In the genomic region with DNA sequence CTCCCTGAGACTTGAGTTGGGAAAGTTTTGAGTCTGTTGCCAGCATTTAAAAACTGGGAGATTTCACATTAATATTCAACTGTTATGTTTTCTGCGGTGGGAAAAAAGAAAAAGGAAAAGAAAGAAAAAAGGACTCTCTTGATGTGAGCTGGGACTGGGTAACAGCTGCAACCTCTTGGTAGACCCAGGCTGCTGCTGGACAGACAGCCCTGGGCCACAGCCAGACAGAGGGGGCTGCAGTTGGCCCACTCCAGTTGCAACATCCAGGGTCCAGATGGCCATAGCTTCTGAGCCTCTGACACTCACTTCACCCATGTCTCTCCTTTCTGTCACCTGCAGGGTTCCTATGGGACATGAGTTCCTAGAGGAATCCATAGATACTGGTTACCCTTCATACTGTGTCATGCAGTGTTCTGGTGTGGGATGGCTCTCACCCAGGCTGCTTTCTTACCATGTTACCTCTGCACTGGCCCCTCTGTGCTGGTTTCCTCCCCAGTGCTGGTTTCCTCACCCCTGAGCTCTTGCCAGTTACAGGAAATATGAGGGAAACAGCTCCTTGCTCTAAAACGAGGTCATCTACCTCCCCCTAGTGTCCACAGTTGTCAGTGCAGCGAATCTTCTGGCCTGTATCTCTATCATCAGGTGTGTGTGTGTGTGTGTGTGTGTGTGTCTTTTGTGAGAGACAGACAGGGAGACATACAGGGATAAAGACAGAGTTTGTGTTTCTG, we compare ENCODE assay signal across 8 mouse cellular contexts. TPM values are rescaled to one million over a fixed set of nuclear protein-coding genes. Genes with fewer than 3 reads are reported as not detected.
DNase-seq lines count a peak whose midpoint lies in the region; ATAC-seq and TF ChIP-seq lines count a peak whose summit lies in the region.

No protein-coding gene starts in this region.

- H3K9me3 ChIP-seq in ES-Bruce4 (replicated peaks; ENCODE audit: control insufficient read depth, insufficient read depth, low read length, poor library complexity, severe bottlenecking) = no peaks in the 10 kb centered on the region
- H3K9me3 ChIP-seq in forebrain, embryonic 14.5 days (replicated peaks; ENCODE audit: control insufficient read depth, low read length) = no peaks in the 10 kb centered on the region
- no peaks in the 10 kb centered on the region for H3K9me3 ChIP-seq in liver, postnatal 0 days (ENCODE audit: low read length)
- H3K9me3 ChIP-seq in neural tube, embryonic 14.5 days (ENCODE audit: control insufficient read depth, low read length) = no peaks in the 10 kb centered on the region

- intact Hi-C loops in heart, postnatal 25 days (cut with DNase I) = loop anchor here (1.0 to 10.0 kb wide), 4 partner anchors 50 to 404 kb away; no protein-coding TSS in a partner anchor

- 14% methylated on average over 3 of the region's 3 CpGs for WGBS in forebrain, embryonic 14.5 days
- 20% methylated on average over 3 of the region's 3 CpGs for WGBS in liver, postnatal 0 days (ENCODE audit: insufficient replicate concordance)
- 26% methylated on average over 3 of the region's 3 CpGs for WGBS in neural tube, embryonic 14.5 days

- TF ChIP-seq EP300 in ES-Bruce4 (IDR thresholded peaks at IDR 0.05; ENCODE audit: insufficient read depth, low read depth, low read length) = no peak
- TF ChIP-seq EP300 in liver, postnatal 0 days (IDR thresholded peaks at IDR 0.05; ENCODE audit: low read depth) = no peak

- TF ChIP-seq CTCF in ES-Bruce4 (IDR thresholded peaks at IDR 0.05; ENCODE audit: low read depth, low read length) = peak; percentile 38
- TF ChIP-seq CTCF in liver, postnatal 0 days (IDR thresholded peaks at IDR 0.05; ENCODE audit: low read depth) = peak; percentile 98

- peak; percentile 31; the same call in 1 of the 2 replicates for ATAC-seq in forebrain, embryonic 14.5 days
- ATAC-seq in liver, postnatal 0 days = peak; percentile 69
- ATAC-seq in neural tube, embryonic 14.5 days (ENCODE audit: low read depth) = peak; percentile 26; the same call in 1 of the 2 replicates

- no peak overlapping the region for H3K27ac ChIP-seq in ES-Bruce4 (ENCODE audit: insufficient read depth, low read length)
- H3K27ac ChIP-seq in forebrain, embryonic 14.5 days (ENCODE audit: low read depth, low read length) = no peak overlapping the region
- no peak overlapping the region for H3K27ac ChIP-seq in liver, postnatal 0 days (ENCODE audit: low read depth)
- H3K27ac ChIP-seq in neural tube, embryonic 14.5 days (ENCODE audit: low read depth, low read length) = no peak overlapping the region

- no peaks in the 10 kb centered on the region for H3K27me3 ChIP-seq in ES-Bruce4 (ENCODE audit: control insufficient read depth, insufficient read depth, low read length, poor library complexity, severe bottlenecking)
- no peaks in the 10 kb centered on the region for H3K27me3 ChIP-seq in forebrain, embryonic 14.5 days (replicated peaks; ENCODE audit: control insufficient read depth, insufficient read depth, low read length)
- no peaks in the 10 kb centered on the region for H3K27me3 ChIP-seq in liver, postnatal 0 days (ENCODE audit: insufficient read depth, low read length)
- peaks cover 5% of the 10 kb centered on the region; the same call in 1 of the 2 replicates for H3K27me3 ChIP-seq in neural tube, embryonic 14.5 days (ENCODE audit: control insufficient read depth, insufficient read depth, low read length)

- H3K9ac ChIP-seq in ES-Bruce4 (ENCODE audit: low read depth, poor library complexity, severe bottlenecking) = no peak overlapping the region
- no peak overlapping the region for H3K9ac ChIP-seq in forebrain, embryonic 14.5 days (ENCODE audit: low read length)
- H3K9ac ChIP-seq in liver, postnatal 0 days (replicated peaks) = peak overlapping the region; percentile 69; the same call in 1 of the 2 replicates
- H3K9ac ChIP-seq in neural tube, embryonic 14.5 days (replicated peaks; ENCODE audit: low read depth, low read length) = no peak overlapping the region

- H3K4me2 ChIP-seq in forebrain, embryonic 14.5 days (ENCODE audit: low read length) = no peak overlapping the region
- peak overlapping the region; percentile 89 for H3K4me2 ChIP-seq in liver, postnatal 0 days (ENCODE audit: low read depth, low read length)
- no peak overlapping the region for H3K4me2 ChIP-seq in neural tube, embryonic 14.5 days (ENCODE audit: low read depth, low read length)

- no peak for TF ChIP-seq POLR2A in ES-Bruce4 (IDR thresholded peaks at IDR 0.05; ENCODE audit: insufficient read depth, low read length)

- no peaks in the 10 kb centered on the region for H3K36me3 ChIP-seq in ES-Bruce4 (ENCODE audit: control insufficient read depth, insufficient read depth, low read length, poor library complexity, severe bottlenecking)
- H3K36me3 ChIP-seq in forebrain, embryonic 14.5 days (ENCODE audit: control insufficient read depth, insufficient read depth, low read length) = no peaks in the 10 kb centered on the region
- H3K36me3 ChIP-seq in liver, postnatal 0 days (replicated peaks; ENCODE audit: insufficient read depth, low read length) = no peaks in the 10 kb centered on the region
- no peaks in the 10 kb centered on the region for H3K36me3 ChIP-seq in neural tube, embryonic 14.5 days (ENCODE audit: control insufficient read depth, insufficient read depth, low read length)

- no peak overlapping the region for H3K4me3 ChIP-seq in ES-Bruce4 (ENCODE audit: low read depth, low read length)
- no peak overlapping the region for H3K4me3 ChIP-seq in forebrain, embryonic 14.5 days (ENCODE audit: low read depth, low read length)
- H3K4me3 ChIP-seq in liver, postnatal 0 days (ENCODE audit: low read depth, low read length) = peak overlapping the region; percentile 56
- no peak overlapping the region for H3K4me3 ChIP-seq in neural tube, embryonic 14.5 days (ENCODE audit: low read depth, low read length)

- no peaks in the 10 kb centered on the region for H3K4me1 ChIP-seq in ES-Bruce4 (ENCODE audit: control insufficient read depth, insufficient read depth, low read length)
- no peaks in the 10 kb centered on the region for H3K4me1 ChIP-seq in forebrain, embryonic 14.5 days (ENCODE audit: control insufficient read depth, insufficient read depth, low read length)
- H3K4me1 ChIP-seq in liver, postnatal 0 days (ENCODE audit: insufficient read depth) = peaks cover 25% of the 10 kb centered on the region
- H3K4me1 ChIP-seq in neural tube, embryonic 14.5 days (ENCODE audit: control insufficient read depth, insufficient read depth, low read length) = no peaks in the 10 kb centered on the region; the same call in 1 of the 2 replicates

- peak; percentile 78 for DNase-seq in cerebellum, adult 11 months
- DNase-seq in forebrain, embryonic 14.5 days (ENCODE audit: low spot score) = peak; percentile 88
- DNase-seq in heart, postnatal 25 days (ENCODE audit: low spot score) = peak; percentile 43
- peak; percentile 92 for DNase-seq in layer of hippocampus, adult 11-12 months (ENCODE audit: low spot score)
- peak; percentile 87 for DNase-seq in liver, postnatal 0 days
- peak; percentile 58 to 79 for DNase-seq in thymus, adult 18-20 months

RNA-seq across cellular contexts. Expression of a gene that starts 8.1 kb away (rescaled TPM):
- 4.2 and 4.9 TPM in 2 replicates for polyA plus RNA-seq in ES-Bruce4 (2011; ENCODE audit: insufficient read depth, insufficient read length, low read depth, missing spikeins)
- 16.8 and 18.6 TPM in 2 replicates for polyA plus RNA-seq in forebrain, embryonic 14.5 days (2014; fragmentation: Nextera tagmentation; extraction: Ambion mirVana)
- total RNA-seq in heart, postnatal 25 days (2021) = 10 to 100 TPM; 11.9 to 12.6 TPM
- 81.0 and 87.7 TPM in 2 replicates for polyA plus RNA-seq in liver, postnatal 0 days (2015; fragmentation: Nextera tagmentation; extraction: Ambion mirVana)
- 8.1 and 11.9 TPM in 2 replicates for polyA plus RNA-seq in neural tube, embryonic 14.5 days (2014; fragmentation: Nextera tagmentation; extraction: Ambion mirVana)
